Mouse (Mus musculus): ENCODE data around the gene Srsf5. TPM values are rescaled to one million over a fixed set of nuclear protein-coding genes. Genes with fewer than 3 reads are reported as not detected.
"Not testable (repeated sequence)": the region's sequence is repeated elsewhere in the genome, so short reads cannot be mapped to it uniquely, and the experiment has no call there.

The Srsf5 gene
- total RNA-seq (2021): 383 and 441 TPM in 2 replicates
- long read RNA-seq, experiment 1, transcript Srsf5-203 (8 exons, 1,491 nt): minor isoform, 21 of 237 reads
- long read RNA-seq, experiment 1, transcript Srsf5-201 (8 exons, 1,527 nt): major isoform, 80 of 237 reads
- long read RNA-seq, experiment 1, transcript Srsf5-205 (8 exons, 1,568 nt): minor isoform, 28 of 237 reads
- long read RNA-seq, experiment 1, transcript Srsf5-202 (8 exons, 1,498 nt): minor isoform, 10 of 237 reads
- long read RNA-seq, experiment 1, partial matches to known transcripts: 21 of 237 reads
- long read RNA-seq, experiment 1, other reads (novel, unspliced or antisense): 71 of 237 reads
- long read RNA-seq, experiment 2, transcript Srsf5-212 (7 exons, 2,720 nt): minor isoform, 13 of 127 reads
- long read RNA-seq, experiment 2, transcript Srsf5-203 (8 exons, 1,491 nt): minor isoform, 7 of 127 reads
- long read RNA-seq, experiment 2, transcript Srsf5-205 (8 exons, 1,568 nt): minor isoform, 7 of 127 reads
- long read RNA-seq, experiment 2, transcript Srsf5-201 (8 exons, 1,527 nt): major isoform, 21 of 127 reads
- long read RNA-seq, experiment 2, partial matches to known transcripts: 14 of 127 reads
- long read RNA-seq, experiment 2, other reads (novel, unspliced or antisense): 61 of 127 reads

DNA sequence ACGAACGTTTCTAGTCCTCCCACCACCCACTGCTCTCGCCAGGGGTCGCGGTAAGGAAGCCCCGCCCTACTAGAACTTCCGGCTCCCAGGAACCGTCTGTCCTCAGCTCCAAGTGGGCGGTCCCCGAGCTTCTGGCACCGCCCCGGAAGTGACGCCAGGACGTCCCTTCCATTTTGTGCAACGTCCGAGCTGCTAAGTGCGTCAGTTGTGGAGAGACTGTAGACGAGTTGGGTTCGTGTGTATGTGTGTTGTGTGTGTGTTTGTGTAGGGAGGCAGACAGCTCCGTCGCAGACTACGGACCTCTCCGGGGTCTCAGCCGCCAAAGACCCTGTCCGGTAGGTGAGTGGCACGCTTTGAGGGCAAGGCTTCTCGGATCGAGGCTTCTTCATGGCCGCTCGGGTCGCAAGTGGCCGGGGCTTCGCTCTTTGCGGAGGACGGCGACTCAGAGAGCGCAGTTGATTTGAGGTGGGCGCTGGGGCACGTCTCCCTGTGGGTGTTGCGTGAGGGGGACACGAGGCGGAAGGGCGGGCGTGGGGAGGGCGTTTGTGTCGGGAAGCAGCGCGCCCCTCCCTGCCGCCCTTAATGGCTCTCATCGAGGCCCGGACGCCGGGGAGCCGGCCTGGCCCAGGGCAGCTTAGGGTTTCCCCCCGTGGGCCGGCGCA lies at the start of gene Srsf5:
Gene Srsf5, plus strand, starts transcription at position 171 of the 662 bp plus-strand sequence.
- peak; percentile 98 for DNase-seq

DNA sequence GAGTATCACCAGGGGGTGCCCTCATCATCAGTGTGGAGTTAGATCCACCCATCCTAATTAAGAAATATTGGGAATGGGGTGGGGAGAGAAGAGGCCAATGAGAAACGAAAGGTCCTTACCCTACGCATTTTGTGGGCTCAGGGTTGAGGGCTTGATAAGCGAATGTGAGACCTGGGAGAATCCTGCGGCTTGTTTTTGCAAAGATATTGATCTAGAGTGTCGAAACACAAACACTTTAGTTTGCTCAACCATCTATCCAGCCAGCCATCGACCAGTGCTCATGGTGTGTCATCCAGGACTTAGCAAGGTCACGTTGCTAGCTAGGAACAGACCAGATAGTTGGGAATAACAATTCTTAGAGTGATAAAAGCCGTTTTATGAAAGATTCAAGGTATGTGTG lies 35.7 kb upstream of the Srsf5 start:
- no peak for DNase-seq

DNA sequence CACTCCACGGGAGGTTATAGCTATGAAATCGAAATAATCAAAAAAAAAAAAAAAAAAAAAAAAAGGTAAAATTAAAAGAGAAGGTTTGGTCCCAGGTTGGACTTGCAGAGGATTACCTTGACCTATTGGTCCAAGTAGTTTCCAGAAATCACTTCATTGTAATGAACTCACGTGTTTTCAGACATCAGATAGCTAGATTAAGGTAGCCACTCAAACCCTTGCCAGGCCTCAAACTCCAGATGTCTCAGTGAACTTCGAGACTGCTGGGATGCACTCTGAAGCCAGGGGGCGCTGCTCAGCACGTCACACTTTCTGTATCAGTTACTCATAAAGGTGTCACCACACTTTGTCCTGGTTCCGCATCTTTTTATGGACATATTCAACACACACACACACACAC lies 27.5 kb upstream of the Srsf5 start:
- peak; percentile 44 for DNase-seq

DNA sequence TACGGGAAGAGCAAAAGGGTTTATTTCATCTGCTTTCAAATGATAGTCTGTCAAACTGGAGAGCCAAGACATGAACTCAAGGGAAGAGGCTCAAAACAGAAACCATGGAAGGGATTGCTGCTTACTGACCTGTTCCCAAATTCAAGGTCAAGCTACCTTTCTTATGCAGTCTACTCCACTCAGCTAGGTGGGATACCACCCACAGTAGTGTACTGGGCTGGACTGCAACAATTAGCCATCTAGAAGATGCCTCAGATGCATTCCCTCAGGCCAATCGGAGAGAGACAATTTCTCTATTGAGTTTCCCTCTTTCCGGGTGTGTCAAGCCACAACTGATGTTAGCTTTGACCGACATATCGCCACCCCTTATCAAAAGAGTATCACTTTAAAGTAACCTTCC lies 24.0 kb upstream of the Srsf5 start:
- DNase-seq: no peak

DNA sequence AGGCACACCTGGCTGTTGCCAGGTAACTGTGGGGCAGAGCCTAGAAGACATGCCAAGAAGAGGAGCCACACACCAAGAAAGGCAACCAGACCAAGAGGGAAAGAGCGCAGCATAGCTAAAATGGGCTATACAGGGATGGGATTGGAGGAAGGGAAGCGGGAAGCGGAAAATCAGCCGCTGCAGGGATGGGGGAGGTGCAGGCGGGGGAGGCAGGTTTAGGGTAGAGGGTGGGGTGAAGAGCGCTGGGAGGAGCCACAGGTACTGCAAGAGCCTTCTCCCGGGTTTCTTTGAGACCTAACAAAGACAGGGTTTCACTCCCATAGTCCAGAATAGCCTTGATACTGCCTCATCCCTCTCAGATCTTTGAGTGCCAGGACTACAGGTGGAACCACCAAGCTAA lies 22.4 kb upstream of the Srsf5 start:
- DNase-seq: no peak

DNA sequence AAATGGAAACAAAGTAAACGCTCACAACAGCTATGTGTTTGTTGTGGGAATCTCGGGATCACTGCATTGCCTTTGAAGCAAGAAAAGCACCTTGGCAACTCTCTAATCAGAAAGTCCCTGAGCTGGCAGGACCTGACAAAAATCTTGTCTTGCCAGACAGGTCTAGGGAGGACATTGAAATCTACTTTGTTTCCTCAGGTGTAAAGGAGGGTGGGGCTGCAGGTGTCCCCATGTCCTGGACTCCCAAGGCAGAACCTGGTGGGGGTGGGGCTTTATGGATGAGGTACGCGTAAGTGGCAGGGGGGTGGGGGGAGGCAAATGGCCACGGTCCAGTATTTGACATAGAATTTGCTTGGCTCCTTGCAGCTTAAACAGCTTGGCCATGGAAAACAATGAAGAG lies 21.7 kb upstream of the Srsf5 start:
- DNase-seq: no peak

DNA sequence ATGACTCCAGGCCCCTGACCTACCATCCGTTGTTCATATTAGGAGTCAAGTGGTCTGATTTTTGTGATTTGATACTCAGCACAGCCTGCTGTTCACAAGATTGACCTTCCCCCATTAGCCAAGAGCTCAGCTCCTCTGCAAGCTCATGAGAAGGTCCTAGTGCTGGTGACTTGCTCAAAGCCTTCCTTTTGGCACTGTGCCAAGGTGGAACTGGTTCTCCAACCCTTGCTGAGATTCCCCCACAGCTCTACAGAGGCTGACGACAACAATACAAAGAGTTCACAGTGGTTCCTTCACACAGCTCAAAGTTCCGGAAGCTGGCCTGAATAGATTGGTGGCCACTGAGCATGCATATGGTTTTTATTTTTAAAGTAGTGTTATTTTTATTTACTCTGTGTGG lies 21.1 kb upstream of the Srsf5 start:
- DNase-seq: peak; percentile 7

DNA sequence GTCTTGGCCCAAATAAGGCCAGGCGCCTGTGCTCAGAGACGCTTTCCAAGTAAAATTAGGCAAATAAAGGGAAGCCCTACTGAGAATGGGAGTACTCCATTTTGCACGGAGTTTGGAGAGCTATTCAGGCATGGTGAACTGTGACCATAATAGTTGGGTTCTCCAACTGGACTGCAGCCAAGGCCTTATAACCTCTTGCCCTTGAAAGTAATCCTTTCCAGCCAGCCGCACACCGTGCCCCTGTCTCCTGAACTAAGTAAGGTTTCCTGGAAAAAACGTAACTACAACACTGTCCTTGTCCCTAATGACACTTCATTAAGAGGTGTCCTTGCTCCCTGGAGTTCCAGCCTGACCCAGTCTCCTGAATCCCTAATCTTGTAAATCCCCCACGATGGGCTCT lies 19.4 kb upstream of the Srsf5 start:
- DNase-seq: peak; percentile 60

DNA sequence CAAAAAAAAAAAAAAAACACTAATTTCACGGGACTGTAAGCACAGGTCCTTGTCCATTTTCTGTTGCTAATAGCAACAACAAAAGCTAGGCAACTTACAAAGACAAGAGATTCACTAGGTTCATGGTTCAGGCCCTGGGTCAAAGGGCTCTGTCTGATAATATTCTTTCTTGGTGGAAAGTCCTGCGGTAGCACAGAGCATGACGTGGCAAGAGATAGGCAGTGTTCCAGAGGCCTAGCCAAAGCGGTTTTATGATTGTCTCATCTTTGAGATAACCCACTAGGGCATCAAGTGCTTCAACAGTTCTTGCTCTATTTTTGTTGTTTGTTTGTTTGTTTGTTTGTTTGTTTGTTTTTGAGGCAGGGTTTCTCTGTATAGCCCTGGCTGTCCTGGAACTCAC lies 18.8 kb upstream of the Srsf5 start:
- no peak for DNase-seq

DNA sequence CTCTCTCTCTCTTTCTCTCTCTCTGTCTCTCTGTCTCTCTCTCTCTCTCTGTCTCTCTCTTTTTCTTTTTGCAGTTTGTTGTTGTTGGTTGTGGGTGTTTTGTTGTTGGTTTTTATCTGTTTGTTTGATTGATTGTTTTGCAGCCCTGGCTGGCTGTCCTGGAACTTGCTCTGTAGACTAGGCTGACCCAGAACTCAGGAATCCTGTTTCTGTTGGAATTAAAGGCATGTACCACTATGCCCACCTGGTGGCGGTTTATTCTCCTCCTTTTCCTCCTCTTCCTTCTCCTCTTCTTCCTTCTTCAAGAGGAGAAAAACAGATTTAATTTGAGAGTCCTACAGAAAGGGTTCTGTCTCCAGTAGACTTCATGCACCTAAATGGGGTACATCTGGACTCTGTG lies 17.8 kb upstream of the Srsf5 start:
- DNase-seq: no peak

DNA sequence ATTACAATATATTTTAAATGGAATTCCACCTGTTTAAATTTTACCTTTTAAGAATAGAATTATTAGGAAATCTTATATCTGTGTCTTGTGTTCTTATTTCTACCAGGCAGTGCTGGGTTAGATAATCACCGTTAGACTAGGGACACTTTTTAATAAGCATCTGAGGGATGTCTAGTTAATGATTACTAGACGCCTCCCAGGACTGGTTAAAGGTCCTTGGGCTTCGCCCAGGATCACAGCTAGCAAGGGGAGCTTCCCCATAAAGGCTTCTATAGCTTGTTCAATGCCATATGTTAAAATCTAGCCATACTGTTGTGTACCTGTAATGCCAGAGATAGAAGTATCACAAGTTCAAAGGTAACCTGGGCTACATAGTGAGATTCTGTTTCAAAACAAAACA lies 16.4 kb upstream of the Srsf5 start:
- no peak for DNase-seq

DNA sequence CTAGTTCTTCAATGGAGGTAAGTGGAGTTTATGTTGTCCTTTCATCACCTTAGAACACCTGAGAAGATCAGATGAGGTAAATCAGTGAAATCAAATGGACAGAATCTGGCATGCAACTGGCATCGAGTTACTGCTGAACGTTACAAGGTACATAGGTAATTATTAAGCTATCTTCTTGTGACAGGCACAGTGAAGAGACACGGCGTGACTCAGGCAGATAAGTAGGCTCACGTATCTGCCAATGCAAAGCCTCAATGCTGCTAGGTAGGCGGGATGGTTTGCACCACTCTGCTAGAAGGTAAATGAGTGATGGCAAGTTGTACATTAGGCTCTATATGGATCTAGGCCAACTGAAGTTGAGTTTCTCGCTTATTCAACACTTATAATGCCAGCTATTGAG lies 15.2 kb upstream of the Srsf5 start:
- DNase-seq: no peak

DNA sequence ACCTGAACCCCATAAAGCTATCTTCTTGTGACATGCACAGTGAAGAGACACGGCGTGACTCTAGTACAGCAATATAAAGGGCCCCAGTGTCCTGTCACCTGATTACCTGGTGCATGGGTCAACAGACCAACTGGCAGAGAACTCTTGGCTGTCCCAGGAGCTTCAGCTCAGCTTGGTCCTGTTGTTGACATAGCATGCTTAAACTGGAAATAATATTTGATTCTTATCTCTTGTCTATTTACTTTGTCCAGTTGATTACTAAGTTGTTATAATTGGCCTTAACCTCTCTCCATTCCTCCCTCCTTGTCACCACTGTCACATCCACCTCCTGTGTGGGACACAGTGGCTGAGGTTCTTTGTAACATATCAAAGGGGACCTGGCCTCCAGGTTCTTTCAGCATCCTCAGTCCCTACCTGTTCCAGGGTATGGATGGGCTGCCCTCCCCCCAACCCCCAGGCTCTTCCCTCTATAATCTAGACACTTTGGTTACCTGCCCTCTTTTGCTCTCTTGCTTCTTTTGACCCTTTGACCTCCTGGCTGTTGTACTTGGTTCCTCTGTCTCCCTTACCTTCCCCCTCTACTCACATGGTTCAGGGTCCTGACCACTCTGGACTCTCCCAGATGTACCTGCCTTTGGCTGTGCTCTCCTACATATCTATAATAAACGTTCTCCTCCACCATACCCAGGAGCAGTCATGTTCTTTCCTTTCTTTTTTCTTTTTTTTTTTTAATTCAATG lies 13.7 kb upstream of the Srsf5 start:
- DNase-seq: no peak

DNA sequence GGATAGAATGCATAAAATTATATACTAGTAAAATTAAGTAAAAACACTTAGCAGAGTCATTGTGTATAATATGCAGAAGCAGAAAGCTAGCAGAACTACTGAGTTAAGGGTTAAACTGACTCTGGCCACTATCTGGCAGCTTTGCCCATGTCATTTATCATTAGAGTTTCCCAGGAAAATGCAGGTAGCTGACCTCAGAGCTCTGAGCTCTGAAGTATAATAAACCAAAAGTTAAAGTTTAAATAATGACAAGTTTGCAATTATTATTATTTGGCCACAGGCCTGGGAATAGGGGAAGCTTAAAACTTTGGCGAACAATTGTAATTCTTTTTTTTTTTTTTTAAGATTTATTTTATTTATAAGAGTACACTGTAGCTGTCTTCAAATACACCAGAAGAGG lies 12.4 kb upstream of the Srsf5 start:
- DNase-seq: no peak

DNA sequence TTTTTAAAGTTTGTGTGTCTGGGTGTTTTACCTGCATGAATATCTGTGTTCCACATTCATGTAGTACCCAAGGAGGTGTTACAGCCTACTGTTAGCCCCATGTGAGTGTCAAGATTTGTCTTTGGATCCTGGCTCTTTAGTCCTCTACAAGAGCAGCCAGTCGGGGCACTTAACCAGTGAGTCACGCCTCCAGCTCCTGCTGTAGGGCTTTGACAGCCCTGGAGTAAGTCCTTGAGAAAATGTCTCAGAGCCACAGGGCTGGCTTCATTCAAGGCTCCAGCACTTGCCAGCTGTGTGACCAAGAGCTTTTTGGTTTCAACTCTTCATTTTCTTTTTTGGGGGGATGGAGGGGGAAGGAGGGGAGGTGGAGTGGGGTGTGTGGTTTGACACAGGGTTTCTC lies 8.6 kb upstream of the Srsf5 start:
- DNase-seq: peak; percentile 64

DNA sequence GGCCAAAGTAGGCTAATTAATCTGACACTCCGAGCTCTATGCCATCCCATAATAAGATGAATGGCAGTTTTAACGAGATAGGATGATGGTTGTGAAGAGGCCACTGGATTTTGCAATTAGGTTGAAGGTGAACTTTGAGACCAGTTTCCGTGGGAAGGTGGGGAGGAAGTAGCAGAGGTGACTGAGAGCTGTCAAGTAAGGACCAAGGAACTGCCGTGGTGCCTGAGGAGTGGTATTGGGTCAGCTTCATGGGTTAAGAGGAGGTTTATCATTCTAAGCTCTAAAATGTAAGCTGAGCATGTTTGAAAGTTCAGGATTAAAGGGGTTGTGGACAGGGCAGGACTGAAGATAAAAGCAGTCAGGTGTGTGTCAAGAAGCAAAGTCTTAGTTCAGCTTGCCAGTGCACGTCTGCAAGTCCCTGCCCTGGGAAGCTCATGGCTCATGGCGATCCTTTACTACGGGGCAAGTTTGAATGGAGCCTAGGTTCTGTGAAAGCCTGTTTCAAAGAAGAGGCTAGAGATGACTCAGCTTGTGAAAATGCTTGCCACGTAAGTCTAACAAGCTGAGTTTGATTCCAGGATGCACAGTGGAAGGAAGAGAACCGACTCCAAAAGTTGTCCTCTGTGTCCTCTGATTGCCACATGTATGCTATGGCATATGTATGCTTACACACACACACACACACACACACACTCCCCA lies 7.8 kb upstream of the Srsf5 start:
- no peak for DNase-seq

DNA sequence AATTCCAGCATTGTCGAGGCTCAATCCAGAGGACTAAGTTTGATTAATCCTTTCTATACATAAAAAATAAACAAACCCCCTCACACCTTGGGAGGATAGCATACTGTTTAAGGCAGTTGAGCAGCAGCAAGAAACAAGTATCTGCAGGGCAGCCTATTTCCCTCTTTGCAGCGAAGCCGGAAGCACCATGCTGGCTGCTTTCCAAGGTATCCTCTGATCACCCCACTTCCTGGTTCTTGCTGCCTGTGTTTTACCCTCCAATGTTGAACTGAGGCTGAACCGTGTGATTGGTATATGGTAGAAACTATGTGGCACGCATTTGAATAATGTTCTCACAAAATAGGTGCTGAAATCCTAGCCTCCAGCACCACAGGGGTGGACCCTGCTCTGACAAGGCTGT lies 6.7 kb upstream of the Srsf5 start:
- DNase-seq: peak; percentile 68

DNA sequence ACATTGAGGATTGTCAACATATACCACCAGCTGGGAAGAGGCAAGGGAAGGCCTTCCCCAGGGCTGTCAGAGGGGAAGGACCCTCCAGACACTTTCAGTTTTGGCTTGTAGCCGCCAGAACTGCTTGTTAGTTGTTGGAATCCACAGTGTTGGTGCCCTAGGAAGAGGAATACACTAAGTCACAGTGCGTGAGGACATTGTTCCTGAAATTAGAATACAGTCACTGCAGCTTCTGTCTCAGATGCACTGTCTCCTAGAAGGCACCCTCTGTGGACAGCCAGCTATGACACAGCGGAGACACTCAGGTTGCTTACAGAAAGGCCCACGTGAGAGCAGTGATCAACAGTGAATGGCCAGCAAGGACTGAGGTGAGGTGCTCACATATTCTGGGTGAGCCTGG lies 6.1 kb upstream of the Srsf5 start:
- DNase-seq: no peak

DNA sequence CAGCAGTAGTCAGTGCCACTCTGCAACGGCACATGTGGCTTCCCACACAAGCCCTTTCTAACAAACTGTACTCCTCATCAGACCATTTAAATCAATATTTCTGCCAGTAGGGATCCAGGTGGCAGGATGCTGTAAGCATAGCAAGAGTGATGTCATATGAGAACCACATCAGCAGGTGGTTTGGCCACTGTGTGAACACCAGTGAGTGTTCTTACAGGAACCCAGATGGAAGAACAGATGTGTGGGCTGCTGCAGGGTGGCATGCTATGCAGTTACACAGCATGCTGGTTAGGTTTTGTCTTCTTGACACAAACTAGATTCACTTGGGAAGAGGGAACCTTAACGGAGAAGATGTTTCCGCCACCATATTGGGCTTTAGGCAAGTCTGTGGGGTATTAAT lies 3.4 kb upstream of the Srsf5 start:
- no peak for DNase-seq

DNA sequence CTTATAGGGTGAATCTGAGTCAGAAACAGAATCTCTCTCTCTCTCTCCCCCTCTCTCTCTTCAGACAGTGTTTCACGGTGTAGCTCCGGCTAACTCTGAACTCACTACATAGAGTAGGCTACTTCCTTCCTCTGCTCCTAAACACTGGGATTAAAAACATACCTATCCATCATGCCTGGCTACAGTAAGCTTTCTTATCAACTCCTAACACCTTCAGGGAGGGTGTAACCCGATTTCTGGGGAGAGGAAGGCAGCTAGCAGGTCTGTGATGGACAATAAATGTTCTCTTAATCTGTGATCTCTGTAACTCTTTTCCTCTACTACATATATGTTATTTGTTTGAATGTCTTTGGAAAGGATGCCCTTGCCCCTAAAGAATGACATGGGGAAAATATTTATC lies 1.9 kb upstream of the Srsf5 start:
- no peak for DNase-seq

DNA sequence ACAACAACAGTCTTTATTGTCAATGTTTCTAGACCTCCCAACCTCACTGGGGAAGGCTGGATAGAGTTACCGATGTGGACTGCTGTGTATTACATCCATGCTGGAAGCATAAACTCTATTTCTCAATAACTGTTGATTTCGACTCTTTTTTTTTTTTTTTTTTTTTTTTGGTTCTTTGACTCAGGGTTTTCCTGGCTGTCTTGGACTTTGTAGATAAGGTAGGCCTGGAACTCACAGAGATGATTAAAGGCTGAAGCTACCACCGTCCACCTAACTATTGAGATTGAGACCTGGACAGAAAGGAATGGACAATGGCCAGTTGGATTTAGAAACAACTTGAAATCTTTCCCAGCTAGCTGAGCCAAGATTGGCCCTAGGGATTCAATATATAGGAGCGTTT lies 1.1 kb upstream of the Srsf5 start:
- DNase-seq: no peak

DNA sequence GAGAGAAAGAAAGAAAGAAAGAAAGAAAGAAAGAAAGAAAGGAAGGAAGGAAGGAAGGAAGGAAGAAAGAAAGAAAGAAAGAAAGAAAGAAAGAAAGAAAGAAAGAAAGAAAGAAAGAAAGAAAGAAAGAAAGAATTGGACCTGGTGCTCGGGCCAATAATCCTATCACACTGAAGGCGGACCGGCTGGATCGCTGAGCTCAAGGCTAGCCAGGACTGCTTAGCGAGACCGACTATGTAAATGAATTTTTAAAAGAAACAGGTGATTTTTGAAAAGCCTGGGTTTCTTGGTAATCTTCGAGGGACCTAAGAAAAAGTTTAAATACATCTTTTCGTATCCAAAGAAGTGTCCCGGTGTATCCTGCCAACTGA lies 356 bp upstream of the Srsf5 start:
- DNase-seq: not testable (repeated sequence)

All from adrenal gland, postnatal 14 days (tissue).